Mouse (Mus musculus) retina, embryonic 14.5 days (tissue): ENCODE measurements at regions not wholly inside any gene's neighbourhood (a gene's known extent, or its start where the extent isn't known, plus 50 kb on each side); places are given as distances from the start of the nearest gene placed in this dataset.

Experiments
- DNase-seq: peaks from one replicate; pipeline ENCODE4 v3.0.0-alpha.2; 2015; ENCODE audit warnings: low spot score

DNA sequence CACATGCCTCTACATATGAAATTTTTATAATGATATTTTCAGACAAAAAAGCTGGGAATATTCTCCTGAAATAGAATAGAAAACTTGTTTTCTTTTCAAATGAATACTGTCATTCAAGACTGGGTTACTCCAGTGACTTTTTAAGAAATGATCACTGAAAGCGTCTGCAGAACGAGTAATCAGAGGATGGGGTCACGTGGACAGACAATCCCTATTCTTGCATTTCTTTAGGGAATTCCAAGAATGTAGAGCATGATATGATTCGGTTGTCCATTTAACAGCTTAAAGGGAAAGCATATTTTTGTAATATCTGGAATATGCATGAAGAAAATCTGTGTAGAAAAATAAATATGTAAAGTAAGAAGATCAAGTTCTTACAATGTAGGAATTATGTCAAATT lies 65.6 kb downstream of the 4933402N22Rik start:
- no peak for DNase-seq

DNA sequence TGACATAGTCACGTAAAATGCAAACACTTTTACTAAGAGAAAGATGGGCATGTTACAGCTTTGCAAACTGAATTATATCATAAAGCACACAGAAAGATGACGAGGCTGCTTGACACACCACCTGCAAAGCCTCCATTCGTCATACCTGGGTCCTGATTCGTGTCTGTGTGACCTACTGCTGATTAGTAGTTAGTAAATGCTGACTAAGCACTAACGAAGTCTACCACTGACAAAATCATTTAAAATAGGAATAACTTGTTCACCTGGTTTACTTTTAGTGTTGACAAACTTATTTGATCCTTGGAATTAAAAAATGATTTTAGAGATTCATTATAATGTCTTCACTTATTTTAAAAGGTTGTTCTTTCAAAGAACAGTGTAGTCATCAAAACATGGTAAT lies 71.3 kb downstream of the 4933402N22Rik start:
- no peak for DNase-seq

DNA sequence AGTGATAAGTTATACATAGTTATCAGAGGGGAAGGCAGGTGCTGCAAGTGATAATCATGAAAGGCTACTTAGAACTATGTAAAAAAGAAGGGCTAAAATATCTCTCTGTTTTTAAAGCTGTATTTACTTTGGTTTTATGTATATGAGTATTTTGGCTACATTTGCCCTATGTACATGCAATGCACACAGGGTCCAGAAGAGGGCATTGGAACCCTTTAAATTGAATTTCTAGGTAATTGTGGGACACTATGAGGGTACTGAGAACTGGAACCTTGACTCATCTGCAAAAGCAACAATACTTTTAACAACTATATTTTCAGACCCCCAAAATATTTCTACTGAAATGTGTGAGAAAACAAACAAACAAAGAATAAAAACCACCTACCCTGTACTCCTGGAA lies 82.9 kb downstream of the 4933402N22Rik start:
- DNase-seq, result no peak

DNA sequence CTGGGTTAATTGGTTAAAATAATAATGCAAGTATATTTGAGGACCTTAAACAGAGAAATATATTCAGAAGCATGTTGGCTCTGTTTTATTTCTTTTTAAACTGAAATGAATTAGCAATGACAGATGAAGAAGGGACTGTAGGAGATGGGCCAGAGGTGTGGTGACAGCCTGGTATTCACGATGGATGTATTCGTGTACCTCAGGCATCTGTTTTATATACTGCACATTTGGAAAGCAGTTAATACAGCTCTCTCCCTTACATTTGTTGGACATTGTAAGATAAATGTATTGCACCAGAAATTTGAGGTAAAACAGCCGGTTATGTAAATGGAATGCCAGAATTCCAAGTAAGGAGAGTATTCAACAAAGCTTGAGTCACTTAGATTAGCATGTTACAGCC lies 88.6 kb downstream of the 4933402N22Rik start:
- no peak for DNase-seq

DNA sequence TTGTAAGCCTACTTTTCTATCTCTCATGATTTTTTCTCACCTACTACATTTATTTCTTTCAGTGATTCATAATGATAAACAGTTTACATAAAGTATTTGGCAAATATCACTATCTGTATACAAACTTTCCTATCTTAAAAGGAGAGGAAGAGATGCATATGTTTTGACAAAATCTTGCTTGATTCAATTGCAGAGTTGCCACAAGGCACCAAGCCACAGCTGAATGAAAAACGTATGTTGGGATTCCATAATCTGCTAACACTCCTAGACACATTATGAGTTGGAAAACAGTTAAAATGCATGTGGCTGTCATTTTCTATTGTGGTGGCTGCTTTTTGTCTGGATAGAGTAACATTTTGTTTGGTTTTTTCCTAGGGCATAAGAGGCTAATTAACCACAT lies 98.5 kb downstream of the 4933402N22Rik start:
- no peak for DNase-seq

DNA sequence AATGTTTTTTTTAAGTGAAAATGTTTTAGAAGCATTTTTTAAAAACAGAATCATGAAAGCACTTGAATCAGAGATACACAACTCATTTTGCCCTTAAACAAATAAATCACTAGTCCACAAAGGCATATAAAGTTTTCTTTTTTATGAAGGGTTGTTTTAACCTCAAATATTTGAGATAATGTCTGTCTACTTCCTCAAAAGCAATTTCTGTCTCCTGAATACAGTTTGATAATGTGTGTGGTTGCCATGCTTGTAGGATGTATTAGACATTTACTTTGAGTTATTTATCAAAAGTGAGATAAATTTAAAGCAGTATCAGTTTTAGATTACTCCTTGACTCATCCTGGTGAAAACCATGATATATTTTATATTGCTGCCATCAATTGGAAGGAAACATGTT lies 102.6 kb downstream of the 4933402N22Rik start:
- no peak for DNase-seq

DNA sequence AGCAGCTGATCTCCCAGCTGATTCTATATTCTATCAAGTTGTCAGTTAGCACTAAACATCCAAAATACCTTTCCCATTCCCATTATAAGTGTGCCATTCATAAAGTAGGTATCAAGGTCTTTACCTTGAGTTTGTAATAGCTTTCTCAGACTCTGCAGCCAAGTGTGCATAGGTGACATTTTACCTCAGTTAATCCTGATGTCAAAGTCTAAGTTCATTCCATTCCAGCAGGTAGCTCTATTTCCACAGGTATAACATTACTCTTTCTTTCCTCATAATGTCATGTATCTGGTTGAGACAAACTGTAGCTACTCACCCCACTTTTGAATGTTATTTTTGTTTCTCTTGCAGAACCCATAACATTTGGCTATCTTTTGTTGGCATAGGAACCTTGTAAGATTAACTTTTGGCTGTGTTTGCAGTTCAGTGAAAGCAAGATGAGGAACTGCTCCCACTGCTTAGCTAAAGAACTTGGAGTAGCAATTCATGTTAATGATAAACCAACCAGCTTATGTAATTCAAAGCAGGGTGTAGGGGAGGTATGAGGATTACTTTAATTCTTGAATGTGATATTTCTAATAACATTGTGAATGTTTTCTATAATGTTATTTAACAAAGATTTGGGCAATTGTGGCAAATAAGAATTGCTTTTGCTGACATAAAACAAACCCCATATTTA lies 107.0 kb downstream of the 4933402N22Rik start:
- DNase-seq, result no peak

DNA sequence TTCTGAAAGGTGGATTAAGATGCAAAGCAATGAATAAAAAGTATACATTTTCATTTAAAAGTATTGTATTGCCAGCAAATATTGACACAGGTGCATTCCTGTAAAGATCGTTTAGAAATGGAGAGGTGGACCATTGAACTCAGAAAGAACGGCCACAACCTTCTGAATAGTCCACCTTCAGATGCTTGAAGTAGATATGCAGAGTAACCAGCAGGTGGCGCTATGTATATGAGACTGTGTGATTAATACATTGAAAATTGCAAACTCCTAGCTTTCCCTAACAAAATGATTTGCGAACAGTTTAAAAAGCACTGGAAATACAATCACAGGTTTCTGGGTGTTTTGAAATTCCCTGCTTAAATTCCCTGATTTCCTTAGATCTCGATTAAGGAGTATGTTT lies 112.2 kb downstream of the 4933402N22Rik start:
- peak; percentile 88 for DNase-seq

DNA sequence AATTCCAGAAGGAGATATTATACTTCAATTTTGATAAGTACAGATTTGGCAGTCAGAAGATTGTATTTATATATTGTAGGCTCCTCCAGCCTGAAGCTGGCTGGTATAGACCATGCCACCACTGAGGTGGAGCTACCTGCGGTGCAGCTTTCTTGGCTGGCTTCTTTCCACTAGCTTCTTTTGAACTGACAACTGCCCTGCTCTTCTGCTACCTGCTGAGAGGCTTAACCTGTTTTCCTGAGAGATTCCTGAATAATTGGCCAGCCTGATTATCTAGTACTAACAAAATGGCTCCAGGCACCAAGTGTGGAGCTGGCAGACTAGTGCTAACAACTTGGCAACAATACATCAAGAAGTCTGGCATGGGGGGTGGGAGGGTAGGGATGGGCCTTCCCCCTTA lies 132.0 kb downstream of the 4933402N22Rik start:
- no peak for DNase-seq

DNA sequence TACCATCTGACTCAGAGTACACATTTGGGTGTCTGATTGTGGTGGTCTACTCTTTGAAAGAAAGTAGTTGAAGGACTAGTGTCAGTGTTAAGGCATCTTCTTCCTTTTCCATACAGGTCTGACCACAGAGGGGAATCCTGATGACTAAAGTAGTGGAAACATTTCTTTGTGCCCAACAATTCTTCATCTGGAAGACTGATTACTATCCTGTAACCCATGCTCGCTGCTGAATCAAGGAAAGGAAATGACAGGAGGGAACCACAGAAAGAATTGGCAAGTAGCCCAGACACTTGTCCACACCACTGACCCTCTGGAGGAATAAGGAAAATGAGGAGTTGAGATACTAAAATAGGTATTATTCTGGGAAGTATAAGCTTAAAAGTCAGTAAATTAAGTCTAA lies 162.3 kb downstream of the 4933402N22Rik start:
- no peak for DNase-seq

DNA sequence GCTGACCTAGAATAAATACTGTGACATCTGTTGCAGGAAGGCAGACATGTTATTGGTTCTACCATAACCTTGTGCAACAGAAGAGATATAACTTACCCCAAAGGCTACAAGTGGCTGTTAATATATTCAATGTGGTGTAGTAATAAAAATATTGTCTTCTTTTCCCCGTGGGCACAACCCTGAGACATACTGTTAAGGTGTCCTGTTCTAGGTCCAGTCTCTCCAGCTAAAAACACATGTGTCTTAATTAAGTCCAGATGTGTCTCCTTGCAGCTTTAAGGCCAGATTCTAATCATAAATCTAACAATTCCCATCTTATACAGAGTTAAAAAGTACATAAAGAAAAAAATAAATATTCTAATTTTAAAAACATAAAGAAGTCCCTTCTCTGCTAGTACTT lies 175.8 kb downstream of the 4933402N22Rik start:
- DNase-seq, result no peak

DNA sequence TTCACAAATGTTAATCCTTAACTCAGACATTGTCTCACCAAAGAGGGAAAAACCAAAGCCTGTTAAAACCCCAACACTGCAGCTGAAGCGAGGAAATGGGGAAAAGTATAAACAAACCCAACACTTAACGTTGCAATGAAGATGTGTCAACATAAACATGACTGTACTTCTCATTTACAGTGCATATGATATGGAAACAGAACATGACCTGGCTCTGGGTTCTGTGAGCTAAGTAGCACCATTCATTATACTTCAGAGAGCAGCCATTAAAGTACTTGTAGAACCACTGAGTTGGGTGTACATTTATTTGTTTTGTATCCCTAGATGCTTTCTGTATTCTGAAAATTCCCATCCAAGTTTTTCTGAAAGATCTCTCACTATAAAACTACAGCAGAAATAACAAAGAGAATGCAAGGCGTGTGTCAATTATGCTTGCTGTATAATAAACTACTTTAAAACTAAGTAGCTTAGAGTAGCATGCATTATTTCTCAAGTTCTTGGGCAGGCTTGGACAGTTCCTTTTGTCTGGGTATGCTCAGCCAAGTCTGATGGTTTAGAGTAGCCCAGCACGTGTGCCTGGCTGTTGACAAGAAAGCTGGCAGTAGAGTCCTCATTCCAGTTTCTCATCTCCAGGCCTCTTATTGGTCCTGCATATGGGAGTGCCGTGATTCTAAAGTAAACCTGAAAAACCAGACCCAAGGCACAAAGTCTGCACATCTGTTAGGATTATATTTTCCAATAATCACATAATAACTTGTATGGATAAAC lies 198.9 kb downstream of the 4933402N22Rik start:
- DNase-seq, result no peak

DNA sequence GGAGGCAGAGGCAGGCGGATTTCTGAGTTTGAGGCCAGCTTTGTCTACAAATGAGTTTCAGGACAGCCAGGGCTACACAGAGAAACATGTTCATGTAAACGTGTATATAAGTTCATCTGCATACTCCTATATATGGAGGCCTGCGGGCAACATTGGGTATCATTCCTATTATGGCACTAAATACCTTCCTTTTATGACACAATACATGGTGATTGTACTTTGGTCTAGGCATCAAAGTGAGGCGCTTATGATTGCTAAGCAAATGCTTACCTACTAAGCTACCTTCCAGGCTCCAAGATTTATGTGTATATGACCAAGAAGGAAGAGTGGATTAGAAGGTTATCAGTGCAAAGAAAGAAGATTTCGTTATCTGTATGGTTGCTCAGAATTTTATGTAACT lies 207.1 kb downstream of the 4933402N22Rik start:
- DNase-seq, result no peak

DNA sequence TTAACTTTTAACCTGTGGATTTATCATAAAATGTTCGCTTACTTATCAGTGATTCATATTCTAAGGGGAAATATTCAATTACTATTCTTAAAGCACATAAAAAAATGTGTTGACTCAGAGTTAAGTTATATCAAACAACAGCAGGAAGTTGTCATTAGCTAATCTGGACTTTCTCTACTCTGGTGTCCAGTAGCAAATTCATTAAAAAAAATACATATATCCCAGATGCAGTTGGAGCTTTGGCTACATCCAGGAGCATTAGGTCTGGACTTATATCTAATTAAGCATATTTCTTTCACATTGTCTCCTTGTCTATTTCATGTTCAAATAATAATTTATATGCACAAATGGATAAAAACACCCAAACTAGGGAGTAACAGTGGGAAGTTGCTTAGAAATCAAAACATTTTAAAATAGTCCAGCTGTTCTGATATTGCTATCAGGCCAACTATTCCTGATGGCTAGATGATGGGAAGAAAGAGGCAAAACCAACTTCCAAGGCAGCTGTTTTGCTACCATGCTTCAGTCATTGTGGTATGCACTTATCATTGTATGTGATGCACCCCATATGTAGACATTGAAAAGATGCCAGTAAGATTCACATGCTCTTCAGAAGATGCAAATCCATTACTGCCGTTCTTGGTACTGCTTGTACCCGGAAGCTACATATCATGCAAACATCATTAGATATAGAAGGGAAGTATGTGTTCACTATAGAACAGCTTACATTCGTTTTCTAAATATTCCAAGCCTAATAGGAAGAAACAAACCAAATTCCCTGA lies 209.8 kb downstream of the 4933402N22Rik start:
- no peak for DNase-seq

DNA sequence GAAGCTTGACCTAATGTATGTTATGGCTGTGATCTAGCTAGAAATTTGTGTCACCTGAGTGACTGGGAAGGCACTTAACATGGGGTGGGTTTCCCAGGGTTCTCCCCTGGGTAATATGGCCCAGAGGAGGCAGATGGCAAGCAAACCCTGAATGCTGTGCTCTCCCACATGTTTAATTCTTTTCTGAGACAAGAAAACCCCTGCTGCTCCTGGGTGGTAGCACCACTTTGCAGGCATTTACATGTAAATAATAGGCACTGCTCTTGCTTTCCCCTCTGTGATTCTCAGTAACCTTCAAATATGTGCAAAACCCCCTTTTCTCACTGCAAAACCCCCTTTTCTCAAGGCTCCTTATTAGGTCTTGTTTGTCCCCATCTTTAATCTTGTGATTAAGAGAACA lies 221.1 kb downstream of the 4933402N22Rik start:
- no peak for DNase-seq

DNA sequence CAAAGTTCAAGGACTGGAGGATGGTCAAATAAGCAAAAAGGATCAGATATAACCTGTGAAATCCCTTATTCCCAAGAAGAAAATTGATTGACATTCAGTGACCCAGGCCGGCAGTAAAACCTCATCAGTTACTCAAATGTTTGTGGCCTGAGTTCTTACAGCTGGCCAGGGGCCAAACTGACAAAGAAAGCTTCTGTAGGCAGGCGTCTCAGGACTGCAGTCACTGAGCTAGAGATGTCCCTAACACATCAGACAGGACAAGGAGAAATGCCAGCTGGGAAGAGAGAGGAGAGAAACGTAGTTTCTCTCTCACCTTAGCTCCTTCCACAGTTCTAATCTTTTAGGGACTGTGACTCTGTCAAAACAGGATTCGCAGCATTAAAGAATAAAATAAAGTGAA lies 229.9 kb upstream of the Sema3d start:
- no peak for DNase-seq

DNA sequence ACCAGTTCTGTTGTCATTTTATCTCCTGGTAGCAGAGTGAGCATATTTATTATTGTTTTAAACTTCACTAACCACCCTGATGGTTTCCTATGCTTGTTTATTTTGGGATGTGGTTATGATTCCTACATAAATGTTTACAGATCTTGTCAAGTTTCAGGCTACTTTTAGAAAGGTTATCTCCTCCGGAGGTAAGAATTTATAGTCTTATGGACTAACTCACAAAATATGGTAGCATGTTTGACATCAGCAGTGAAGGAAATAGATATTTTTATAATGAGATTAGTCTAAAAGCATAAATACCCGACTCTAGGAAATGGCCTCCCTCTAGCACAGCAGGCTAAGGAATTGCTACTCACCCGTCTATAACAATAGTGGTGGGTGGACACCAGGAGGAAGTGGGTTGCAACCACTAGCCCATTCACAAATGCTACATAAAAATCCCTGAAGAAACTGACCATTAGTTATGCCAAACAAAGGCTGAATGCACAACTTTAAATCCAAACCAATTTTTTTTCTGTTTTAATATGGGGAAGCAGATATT lies 228.6 kb upstream of the Sema3d start:
- DNase-seq, result no peak

DNA sequence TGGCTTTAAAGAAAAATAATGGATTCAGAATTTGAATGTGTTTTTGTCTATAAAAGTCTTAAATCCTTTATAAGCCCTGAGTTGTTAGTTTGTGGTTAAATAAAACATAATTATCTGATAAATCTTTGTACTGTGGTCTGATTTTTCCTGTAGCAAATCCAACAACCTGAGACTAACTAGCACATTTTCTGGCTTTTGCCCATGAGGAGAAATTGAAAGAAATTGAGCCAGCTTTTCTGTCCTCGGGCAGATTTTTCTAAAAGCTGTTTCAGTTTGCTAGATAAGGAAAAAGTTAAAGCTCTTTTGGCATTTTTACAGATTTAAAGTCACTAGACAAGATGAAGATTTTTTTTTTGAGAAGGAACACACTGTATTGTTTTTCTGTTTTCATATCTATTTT lies 191.5 kb upstream of the Sema3d start:
- no peak for DNase-seq

DNA sequence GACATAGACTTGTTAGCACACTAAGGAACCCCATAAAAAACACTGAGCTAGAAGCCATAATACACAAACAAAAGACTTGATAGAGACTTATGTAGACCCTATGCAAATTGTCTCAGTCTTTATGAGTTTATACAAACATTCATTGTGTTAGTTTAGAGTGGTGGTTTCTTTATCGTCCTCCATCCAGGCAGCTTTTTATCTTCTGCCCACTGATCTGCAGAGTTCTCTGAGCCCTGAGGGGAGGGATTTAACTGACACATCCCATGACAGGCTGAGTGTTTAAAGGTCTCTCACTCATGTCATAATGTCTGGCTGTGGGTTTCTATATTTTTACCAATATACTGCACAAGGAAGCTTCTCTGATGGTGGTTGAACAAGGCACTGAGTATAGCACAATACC lies 175.7 kb upstream of the Sema3d start:
- DNase-seq, result no peak

DNA sequence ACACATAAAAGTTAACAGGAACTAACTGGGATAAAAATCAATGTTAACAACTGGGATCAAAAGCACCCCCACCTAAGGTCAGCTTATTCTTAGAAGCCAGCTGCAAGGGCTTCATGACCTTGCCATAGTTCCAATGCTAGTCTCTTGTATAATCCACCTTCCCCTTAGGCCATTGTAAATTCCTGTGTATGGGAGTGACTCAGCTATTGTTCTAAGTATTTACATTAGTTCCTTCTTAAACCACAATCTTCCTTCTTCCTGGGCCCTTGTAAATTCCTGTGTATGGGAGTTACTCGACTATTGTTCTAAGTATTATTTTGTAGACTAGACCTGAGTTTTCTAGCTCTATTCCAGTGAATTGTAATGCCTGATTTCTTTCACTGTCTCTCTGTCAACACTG lies 173.6 kb upstream of the Sema3d start:
- DNase-seq, result no peak

DNA sequence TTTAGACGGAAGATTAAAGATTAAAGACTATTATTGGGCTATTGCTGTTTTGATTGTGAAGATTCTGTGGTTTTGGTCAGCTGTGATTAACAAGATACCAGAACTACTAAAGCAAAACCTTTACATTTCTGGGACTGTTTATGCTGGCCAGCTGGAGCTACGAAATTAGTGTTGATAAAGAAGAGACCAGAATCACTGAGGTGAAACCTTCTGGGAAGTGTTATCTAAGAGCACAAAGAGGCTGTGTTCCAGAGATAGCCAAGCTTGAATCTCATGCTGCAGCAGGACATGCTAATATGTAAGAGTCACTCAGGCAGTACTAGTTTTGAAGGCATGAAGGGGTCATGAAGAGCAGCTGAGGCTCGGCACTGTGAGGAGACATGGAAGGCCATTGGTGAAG lies 169.7 kb upstream of the Sema3d start:
- no peak for DNase-seq

DNA sequence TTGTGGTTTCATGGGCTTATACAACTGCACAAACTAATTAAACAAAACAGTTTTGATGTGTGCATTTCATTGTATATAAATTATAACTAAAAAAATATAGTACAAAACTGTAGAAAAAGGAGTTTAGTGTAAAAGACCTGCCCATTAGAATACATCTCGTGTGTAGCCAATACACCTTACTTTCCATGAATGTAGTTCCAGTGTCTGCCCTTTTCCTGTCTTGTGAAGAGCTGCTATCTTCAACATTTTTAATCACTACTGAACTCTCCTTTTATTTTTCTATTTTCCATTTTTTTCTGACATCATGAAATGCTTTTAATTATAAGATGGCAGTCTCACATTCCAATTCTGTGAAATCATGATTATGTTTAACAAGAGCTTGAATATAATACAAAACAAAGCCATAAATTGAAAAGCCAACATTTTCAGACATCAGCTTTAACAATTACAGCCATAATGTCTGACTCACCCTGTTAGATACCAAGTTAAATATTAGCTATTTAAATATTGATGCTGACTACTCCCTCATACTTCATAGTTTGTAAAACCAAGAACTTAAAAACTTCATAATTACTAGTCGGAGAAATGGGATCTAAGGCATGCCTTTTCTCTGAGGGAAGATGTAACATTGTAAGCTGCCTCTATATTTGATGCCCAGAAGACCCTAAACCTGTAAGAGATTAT lies 163.6 kb upstream of the Sema3d start:
- DNase-seq, result no peak
